Mouse (Mus musculus) embryonic facial prominence, embryonic 10.5 days (tissue): Measurements from ENCODE around the gene Asl. TPM values are rescaled to one million over a fixed set of nuclear protein-coding genes. Genes with fewer than 3 reads are reported as not detected.

ENCODE experiments used
- polyA plus RNA-seq: library from polyadenylated mRNA; unstranded; fragments of >200 nt; fragmentation: Nextera tagmentation; extraction: Ambion mirVana; gene quantifications from 2 replicates; pipeline ENCODE4 v1.2.1, GENCODE M21; 2016

The Asl gene
- polyA plus RNA-seq, 1 experiment from 2014 or later = 34.8 TPM

Other genes with a start within 250 kb of the Asl start
- gene Psph, start 241.8 kb downstream of the Asl start, polyA plus RNA-seq = 35.5 and 38.6 TPM in 2 replicates
- gene Sumf2, start 182.3 kb downstream of the Asl start, polyA plus RNA-seq = 44.3 and 44.9 TPM in 2 replicates
- gene Chchd2, start 141.8 kb downstream of the Asl start, polyA plus RNA-seq = 1,193 and 1,199 TPM in 2 replicates
- gene Zbed5, start 133.5 kb downstream of the Asl start, polyA plus RNA-seq = 7.4 and 7.7 TPM in 2 replicates
- gene Phkg1, start 130.7 kb downstream of the Asl start, polyA plus RNA-seq = 0.11 and 0.19 TPM in 2 replicates
- 3.5 and 3.7 TPM in 2 replicates for gene Nupr1l, start 120.7 kb downstream of the Asl start, polyA plus RNA-seq
- gene Vkorc1l1, start 87.3 kb downstream of the Asl start, polyA plus RNA-seq = 29.2 and 34.7 TPM in 2 replicates
- gene Gusb, start 26.2 kb downstream of the Asl start, polyA plus RNA-seq = 45.3 and 47.7 TPM in 2 replicates
- 53.3 and 54.4 TPM in 2 replicates for gene Crcp, start within 50 bp of the Asl start, polyA plus RNA-seq
- 52.3 and 55.6 TPM in 2 replicates for gene Tpst1, start 44.1 kb upstream of the Asl start, polyA plus RNA-seq
- gene Kctd7, start 115.6 kb upstream of the Asl start, polyA plus RNA-seq = 4.7 and 5.1 TPM in 2 replicates
- gene Rabgef1, start 142.6 kb upstream of the Asl start, polyA plus RNA-seq = 26.2 and 27.2 TPM in 2 replicates
- 37.7 and 39.1 TPM in 2 replicates for gene Tmem248, start 187.8 kb upstream of the Asl start, polyA plus RNA-seq
- 69.9 and 75.6 TPM in 2 replicates for gene Sbds, start 226.3 kb upstream of the Asl start, polyA plus RNA-seq
- 32.8 and 33.2 TPM in 2 replicates for gene Tyw1, start 226.4 kb upstream of the Asl start, polyA plus RNA-seq